ENCODE assay signal across 12 mouse cellular contexts in genomic region chr7:46716897-46717296, GRCm38 (mm10). TPM values are rescaled to one million over a fixed set of nuclear protein-coding genes. Genes with fewer than 3 reads are reported as not detected.
DNase-seq lines count a peak whose midpoint lies in the region; ATAC-seq and TF ChIP-seq lines count a peak whose summit lies in the region.
"Had no signal": no experiment of that assay in that cellular context is flagged by ENCODE, and none has a peak within 500 bp of the region (broad histone marks: within the 10 kb centered on the region; RNA-seq: fewer than 3 reads in every experiment).

No protein-coding gene starts in this region.

- H3K4me3 ChIP-seq in hindbrain, postnatal 0 days (ENCODE audit: low read length) = no peak overlapping the region
- H3K4me3 ChIP-seq in hindbrain, embryonic 10.5 days = no peak overlapping the region
- no peak overlapping the region for H3K4me3 ChIP-seq in forebrain, embryonic 10.5 days
- H3K4me3 ChIP-seq: neural tube, embryonic 13.5 days had no signal

- H3K36me3 ChIP-seq in hindbrain, postnatal 0 days (ENCODE audit: insufficient read depth, low read length) = no peaks in the 10 kb centered on the region
- H3K36me3 ChIP-seq in hindbrain, embryonic 10.5 days = no peaks in the 10 kb centered on the region
- H3K36me3 ChIP-seq in forebrain, embryonic 10.5 days (replicated peaks) = no peaks in the 10 kb centered on the region
- H3K36me3 ChIP-seq: neural tube, embryonic 13.5 days had no signal

- peaks cover 8% of the 10 kb centered on the region; the same call in 1 of the 2 replicates for H3K4me1 ChIP-seq in hindbrain, postnatal 0 days (ENCODE audit: insufficient read depth, low read length)
- H3K4me1 ChIP-seq in hindbrain, embryonic 10.5 days (replicated peaks) = no peaks in the 10 kb centered on the region
- H3K4me1 ChIP-seq in forebrain, embryonic 10.5 days = no peaks in the 10 kb centered on the region
- H3K4me1 ChIP-seq: neural tube, embryonic 13.5 days had no signal

- no peak overlapping the region for H3K27ac ChIP-seq in hindbrain, postnatal 0 days
- H3K27ac ChIP-seq in hindbrain, embryonic 10.5 days = no peak overlapping the region
- H3K27ac ChIP-seq in forebrain, embryonic 10.5 days = no peak overlapping the region
- H3K27ac ChIP-seq: neural tube, embryonic 13.5 days had no signal

- peak; percentile 40 for DNase-seq in hindbrain, postnatal 0 days (ENCODE audit: low spot score)
- no peak for DNase-seq in hindbrain, embryonic 10.5 days (ENCODE audit: low spot score)
- peak; percentile 59 for DNase-seq in adrenal gland, postnatal 10 days
- DNase-seq in cerebellum, postnatal 25 days = peak; percentile 41 to 59
- DNase-seq in lung, postnatal 14 days = peak; percentile 65
- DNase-seq in forebrain, embryonic 10.5 days (ENCODE audit: extremely low spot score, low spot score) = no peak

- no peak overlapping the region for H3K4me2 ChIP-seq in hindbrain, postnatal 0 days (ENCODE audit: low read depth, low read length)
- H3K4me2 ChIP-seq: neural tube, embryonic 13.5 days had no signal

- ATAC-seq in hindbrain, postnatal 0 days = no peak
- no peak for ATAC-seq in frontal cortex, adult (ENCODE audit: low TSS enrichment)

- no peaks in the 10 kb centered on the region for H3K27me3 ChIP-seq in hindbrain, postnatal 0 days (ENCODE audit: insufficient read depth, low read length)
- H3K27me3 ChIP-seq in hindbrain, embryonic 10.5 days (ENCODE audit: insufficient read depth, poor library complexity, severe bottlenecking) = peaks cover 4% of the 10 kb centered on the region; the same call in 1 of the 2 replicates
- H3K27me3 ChIP-seq in forebrain, embryonic 10.5 days (ENCODE audit: poor library complexity, severe bottlenecking) = peaks cover 6% of the 10 kb centered on the region; the same call in 1 of the 2 replicates

- 55% methylated on average over 5 of the region's 5 CpGs for WGBS in hindbrain, postnatal 0 days
- WGBS in hindbrain, embryonic 10.5 days = 73% methylated on average over 5 of the region's 5 CpGs
- WGBS in forebrain, embryonic 10.5 days = 76% methylated on average over 5 of the region's 5 CpGs

- TF ChIP-seq CTCF in hindbrain, postnatal 0 days (IDR thresholded peaks at IDR 0.05; ENCODE audit: low read depth) = no peak

- H3K9ac ChIP-seq in hindbrain, postnatal 0 days (replicated peaks; ENCODE audit: low read length) = no peak overlapping the region
- H3K9ac ChIP-seq: neural tube, embryonic 13.5 days had no signal

- no peaks in the 10 kb centered on the region for H3K9me3 ChIP-seq in hindbrain, postnatal 0 days (ENCODE audit: low read length)
- no peaks in the 10 kb centered on the region for H3K9me3 ChIP-seq in hindbrain, embryonic 10.5 days
- H3K9me3 ChIP-seq in forebrain, embryonic 10.5 days = no peaks in the 10 kb centered on the region
- H3K9me3 ChIP-seq: neural tube, embryonic 13.5 days had no signal

RNA-seq across cellular contexts. Expression of gene Saa3, which starts 1.4 kb away (rescaled TPM):
- total RNA-seq in hindbrain, postnatal 0 days (2014; rRNA removed) = 0.54 TPM in 1 of 2 replicates, not detected in the other
- 0.36 and 0.43 TPM in 2 replicates for polyA plus RNA-seq in hindbrain, postnatal 0 days (2015; fragmentation: Nextera tagmentation; extraction: Ambion mirVana)
- not detected in 2 replicates for polyA plus RNA-seq in hindbrain, embryonic 10.5 days (2016; fragmentation: Nextera tagmentation; extraction: Ambion mirVana)
- total RNA-seq in adrenal gland, postnatal 10 days (2021) = 1 to 10 TPM in 1 of 2 experiments, not detected in 1; 1.2 TPM
- polyA plus RNA-seq in forebrain, embryonic 10.5 days (2016; fragmentation: Nextera tagmentation; extraction: Ambion mirVana) = 0.06 and 0.24 TPM in 2 replicates
- total RNA-seq: gastrocnemius, postnatal 36 days; layer of hippocampus, adult 18-20 months had no signal
- polyA plus RNA-seq: stomach, embryonic 14.5 days had no signal

RNA-seq across cellular contexts. Expression of gene Saal1, which starts 6.4 kb away (rescaled TPM):
- total RNA-seq in hindbrain, postnatal 0 days (2014; rRNA removed) = 12.2 and 14.4 TPM in 2 replicates
- polyA plus RNA-seq in hindbrain, postnatal 0 days (2015; fragmentation: Nextera tagmentation; extraction: Ambion mirVana) = 13.0 and 13.4 TPM in 2 replicates
- 35.7 and 44.7 TPM in 2 replicates for polyA plus RNA-seq in hindbrain, embryonic 10.5 days (2016; fragmentation: Nextera tagmentation; extraction: Ambion mirVana)
- 10 to 100 TPM; 10.1 to 10.2 TPM for total RNA-seq in adrenal gland, postnatal 10 days (2021)
- 45.4 and 47.6 TPM in 2 replicates for polyA plus RNA-seq in forebrain, embryonic 10.5 days (2016; fragmentation: Nextera tagmentation; extraction: Ambion mirVana)

RNA-seq across cellular contexts. Expression of gene Saa4, which starts 15.5 kb away (rescaled TPM):
- not detected in 2 replicates for total RNA-seq in hindbrain, postnatal 0 days (2014; rRNA removed)
- polyA plus RNA-seq in hindbrain, postnatal 0 days (2015; fragmentation: Nextera tagmentation; extraction: Ambion mirVana) = not detected in 2 replicates
- polyA plus RNA-seq in hindbrain, embryonic 10.5 days (2016; fragmentation: Nextera tagmentation; extraction: Ambion mirVana) = not detected in 2 replicates
- 10 to 100 TPM in 1 of 2 experiments, 1 to 10 TPM in 1; 3.2 to 10.9 TPM for total RNA-seq in adrenal gland, postnatal 10 days (2021)
- not detected in 2 replicates for polyA plus RNA-seq in forebrain, embryonic 10.5 days (2016; fragmentation: Nextera tagmentation; extraction: Ambion mirVana)
- total RNA-seq: gastrocnemius, postnatal 36 days; layer of hippocampus, adult 18-20 months had no signal
- polyA plus RNA-seq: neural tube, embryonic 13.5 days; stomach, embryonic 14.5 days had no signal

RNA-seq across cellular contexts. Expression of gene Saa1, which starts 25.9 kb away (rescaled TPM):
- total RNA-seq in hindbrain, postnatal 0 days (2014; rRNA removed) = not detected in 2 replicates
- polyA plus RNA-seq in hindbrain, postnatal 0 days (2015; fragmentation: Nextera tagmentation; extraction: Ambion mirVana) = 0.32 and 0.43 TPM in 2 replicates
- polyA plus RNA-seq in hindbrain, embryonic 10.5 days (2016; fragmentation: Nextera tagmentation; extraction: Ambion mirVana) = 0.21 and 1.3 TPM in 2 replicates
- total RNA-seq in adrenal gland, postnatal 10 days (2021) = under 1 TPM in 1 of 2 experiments, not detected in 1; 0.63 TPM
- 0.33 and 0.48 TPM in 2 replicates for polyA plus RNA-seq in forebrain, embryonic 10.5 days (2016; fragmentation: Nextera tagmentation; extraction: Ambion mirVana)
- total RNA-seq: gastrocnemius, postnatal 36 days; layer of hippocampus, adult 18-20 months had no signal
- polyA plus RNA-seq: liver, embryonic 16.5 days had no signal

RNA-seq across cellular contexts. Expression of gene Saa2, which starts 34.7 kb away (rescaled TPM):
- total RNA-seq in hindbrain, postnatal 0 days (2014; rRNA removed) = 0.05 TPM in 1 of 2 replicates, not detected in the other
- polyA plus RNA-seq in hindbrain, postnatal 0 days (2015; fragmentation: Nextera tagmentation; extraction: Ambion mirVana) = 0.39 and 1.1 TPM in 2 replicates
- polyA plus RNA-seq in hindbrain, embryonic 10.5 days (2016; fragmentation: Nextera tagmentation; extraction: Ambion mirVana) = 0.29 and 0.58 TPM in 2 replicates
- total RNA-seq in adrenal gland, postnatal 10 days (2021) = not detected
- polyA plus RNA-seq in forebrain, embryonic 10.5 days (2016; fragmentation: Nextera tagmentation; extraction: Ambion mirVana) = 0.35 TPM in 1 of 2 replicates, not detected in the other
- total RNA-seq: gastrocnemius, postnatal 36 days; layer of hippocampus, adult 18-20 months had no signal
- polyA plus RNA-seq: liver, embryonic 16.5 days; neural tube, embryonic 13.5 days; stomach, embryonic 14.5 days had no signal

Comparison
In these comparisons a context has a peak if more than half of its experiments do, and no peak if none do; other contexts are left out.
1. DNase-seq: peak in hindbrain, postnatal 0 days (single experiment), adrenal gland, postnatal 10 days (single experiment), cerebellum, postnatal 25 days (2 of 2) and lung, postnatal 14 days (single experiment); none in hindbrain, embryonic 10.5 days (single experiment) and forebrain, embryonic 10.5 days (single experiment).